ENCODE assay signal across 9 mouse cellular contexts in the genomic region with DNA sequence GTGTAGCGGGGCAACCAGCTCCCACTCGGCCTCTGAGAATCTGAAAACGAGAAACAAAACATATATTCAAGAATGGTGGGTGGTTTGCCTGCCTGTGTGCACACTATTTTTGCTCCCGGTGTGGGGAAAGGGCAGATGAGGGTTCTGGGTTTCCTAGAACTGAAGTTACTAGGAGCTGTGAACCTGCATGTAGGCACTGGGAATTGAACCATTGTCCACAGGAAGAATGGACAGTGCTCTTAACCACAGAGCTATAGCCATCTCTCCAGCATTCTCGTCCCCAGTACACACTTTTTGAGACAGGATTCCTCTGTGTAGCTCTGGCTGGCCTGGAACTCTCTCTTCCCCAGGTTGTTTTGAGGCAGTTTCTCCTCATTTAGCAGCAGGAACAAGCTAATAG. TPM values are rescaled to one million over a fixed set of nuclear protein-coding genes. Genes with fewer than 3 reads are reported as not detected.
DNase-seq lines count a peak whose midpoint lies in the region; ATAC-seq lines count a peak whose summit lies in the region.
"Had no signal": no experiment of that assay in that cellular context is flagged by ENCODE, and none has a peak within 500 bp of the region (broad histone marks: within the 10 kb centered on the region; RNA-seq: fewer than 3 reads in every experiment).

No protein-coding gene starts in this region.

- 39% methylated on average over 5 of the region's 5 CpGs for WGBS in forebrain, embryonic 14.5 days
- 31% methylated on average over 5 of the region's 5 CpGs for WGBS in limb, embryonic 15.5 days
- WGBS in stomach, embryonic 15.5 days: 41% methylated on average over 5 of the region's 5 CpGs

- H3K4me1 ChIP-seq in megakaryocyte, embryonic 14.5 days: peaks cover 77% of the 10 kb centered on the region
- no peaks in the 10 kb centered on the region for H3K4me1 ChIP-seq in forebrain, embryonic 14.5 days (ENCODE audit: control insufficient read depth, insufficient read depth, low read length)
- H3K4me1 ChIP-seq in limb, embryonic 15.5 days: peaks cover 13% of the 10 kb centered on the region; the same call in 1 of the 2 replicates
- 0 out of 2 replicates have a peak, but pooled peaks cover 11% of the 10 kb centered on the region for H3K4me1 ChIP-seq in stomach, embryonic 15.5 days

- peaks cover 9% of the 10 kb centered on the region for H3K36me3 ChIP-seq in megakaryocyte, embryonic 14.5 days (replicated peaks; ENCODE audit: low read length)
- H3K36me3 ChIP-seq in forebrain, embryonic 14.5 days (ENCODE audit: control insufficient read depth, insufficient read depth, low read length): no peaks in the 10 kb centered on the region
- 0 out of 2 replicates have a peak, but pooled peaks cover 4% of the 10 kb centered on the region for H3K36me3 ChIP-seq in limb, embryonic 15.5 days
- no peaks in the 10 kb centered on the region for H3K36me3 ChIP-seq in stomach, embryonic 15.5 days

- no peak overlapping the region for H3K27ac ChIP-seq in forebrain, embryonic 14.5 days (ENCODE audit: low read depth, low read length)
- H3K27ac ChIP-seq in limb, embryonic 15.5 days: no peak overlapping the region
- H3K27ac ChIP-seq in stomach, embryonic 15.5 days: peak overlapping the region; percentile 91; the same call in 1 of the 2 replicates

- H3K9me3 ChIP-seq in megakaryocyte, embryonic 14.5 days: no peaks in the 10 kb centered on the region
- H3K9me3 ChIP-seq in forebrain, embryonic 14.5 days (replicated peaks; ENCODE audit: control insufficient read depth, low read length): no peaks in the 10 kb centered on the region
- H3K9me3 ChIP-seq in limb, embryonic 15.5 days: no peaks in the 10 kb centered on the region
- no peaks in the 10 kb centered on the region for H3K9me3 ChIP-seq in stomach, embryonic 15.5 days

- peak overlapping the region; percentile 94 for H3K4me3 ChIP-seq in megakaryocyte, embryonic 14.5 days (replicated peaks)
- no peak overlapping the region for H3K4me3 ChIP-seq in forebrain, embryonic 14.5 days (ENCODE audit: low read depth, low read length)
- peak overlapping the region; percentile 52 for H3K4me3 ChIP-seq in limb, embryonic 15.5 days
- peak overlapping the region; percentile 55; the same call in 1 of the 2 replicates for H3K4me3 ChIP-seq in stomach, embryonic 15.5 days (replicated peaks)

- no peak overlapping the region for H3K9ac ChIP-seq in forebrain, embryonic 14.5 days (ENCODE audit: low read length)
- H3K9ac ChIP-seq in limb, embryonic 15.5 days: no peak overlapping the region
- no peak overlapping the region for H3K9ac ChIP-seq in stomach, embryonic 15.5 days

- ATAC-seq in megakaryocyte, adult 5-6 weeks (ENCODE audit: poor library complexity, severe bottlenecking): no peak
- no peak for ATAC-seq in forebrain, embryonic 14.5 days
- no peak for ATAC-seq in limb, embryonic 15.5 days (ENCODE audit: insufficient number of reproducible peaks, low FRiP score, low TSS enrichment, low read depth)
- ATAC-seq in stomach, embryonic 15.5 days (ENCODE audit: insufficient read depth, low FRiP score, low read depth): no peak

- no peaks in the 10 kb centered on the region for H3K27me3 ChIP-seq in megakaryocyte, embryonic 14.5 days (replicated peaks)
- H3K27me3 ChIP-seq in forebrain, embryonic 14.5 days (replicated peaks; ENCODE audit: control insufficient read depth, insufficient read depth, low read length): no peaks in the 10 kb centered on the region
- H3K27me3 ChIP-seq in limb, embryonic 15.5 days: peaks cover 8% of the 10 kb centered on the region; the same call in 1 of the 2 replicates
- H3K27me3 ChIP-seq in stomach, embryonic 15.5 days (replicated peaks): no peaks in the 10 kb centered on the region

- DNase-seq in forebrain, embryonic 14.5 days (ENCODE audit: low spot score): no peak
- DNase-seq in adrenal gland, postnatal 36 days: no peak
- DNase-seq in urinary bladder, postnatal 36 days (ENCODE audit: low spot score in 2 of 2): no peak
- no peak for DNase-seq in cerebellum, postnatal 10 days
- DNase-seq: gastrocnemius, postnatal 14 days had no signal

- peak overlapping the region; percentile 58 for H3K4me2 ChIP-seq in forebrain, embryonic 14.5 days (ENCODE audit: low read length)
- H3K4me2 ChIP-seq in limb, embryonic 15.5 days: peak overlapping the region; percentile 80
- peak overlapping the region; percentile 76 for H3K4me2 ChIP-seq in stomach, embryonic 15.5 days

RNA-seq across cellular contexts. Expression of gene Hsd17b11, which starts 0.8 kb away (rescaled TPM):
- polyA plus RNA-seq in megakaryocyte, embryonic 14.5 days (2012; ENCODE audit: insufficient read depth, low replicate concordance): 0.63 TPM in 1 of 2 replicates, not detected in the other
- total RNA-seq in megakaryocyte, adult 5-6 weeks (2015): 81.4 and 90.7 TPM in 2 replicates
- total RNA-seq in megakaryocyte, adult 5-6 weeks (2017): 97.2 and 115 TPM in 2 replicates
- polyA plus RNA-seq in forebrain, embryonic 14.5 days (2014; fragmentation: Nextera tagmentation; extraction: Ambion mirVana): 1.6 and 2.0 TPM in 2 replicates
- polyA plus RNA-seq in limb, embryonic 15.5 days (2015; fragmentation: Nextera tagmentation; extraction: Ambion mirVana): 2.9 and 4.0 TPM in 2 replicates
- 6.8 and 7.0 TPM in 2 replicates for polyA plus RNA-seq in stomach, embryonic 15.5 days (2015; fragmentation: Nextera tagmentation; extraction: Ambion mirVana)
- 10 to 100 TPM; 50.4 to 80.2 TPM for total RNA-seq in adrenal gland, postnatal 36 days (2021)

RNA-seq across cellular contexts. Expression of gene Nudt9, which starts 23.5 kb away (rescaled TPM):
- 101 and 144 TPM in 2 replicates for polyA plus RNA-seq in megakaryocyte, embryonic 14.5 days (2012; ENCODE audit: insufficient read depth, low replicate concordance)
- total RNA-seq in megakaryocyte, adult 5-6 weeks (2015): 17.9 and 22.9 TPM in 2 replicates
- total RNA-seq in megakaryocyte, adult 5-6 weeks (2017): 31.4 and 34.2 TPM in 2 replicates
- 55.9 and 56.8 TPM in 2 replicates for polyA plus RNA-seq in forebrain, embryonic 14.5 days (2014; fragmentation: Nextera tagmentation; extraction: Ambion mirVana)
- polyA plus RNA-seq in limb, embryonic 15.5 days (2015; fragmentation: Nextera tagmentation; extraction: Ambion mirVana): 57.0 and 59.6 TPM in 2 replicates
- 62.8 and 64.6 TPM in 2 replicates for polyA plus RNA-seq in stomach, embryonic 15.5 days (2015; fragmentation: Nextera tagmentation; extraction: Ambion mirVana)
- total RNA-seq in adrenal gland, postnatal 36 days (2021): 10 to 100 TPM; 58.6 to 67.5 TPM

RNA-seq across cellular contexts. Expression of gene Hsd17b13, which starts 45.3 kb away (rescaled TPM):
- polyA plus RNA-seq in megakaryocyte, embryonic 14.5 days (2012; ENCODE audit: insufficient read depth, low replicate concordance): not detected in 2 replicates
- total RNA-seq in megakaryocyte, adult 5-6 weeks (2015): not detected in 2 replicates
- not detected in 2 replicates for total RNA-seq in megakaryocyte, adult 5-6 weeks (2017)
- polyA plus RNA-seq in forebrain, embryonic 14.5 days (2014; fragmentation: Nextera tagmentation; extraction: Ambion mirVana): not detected in 2 replicates
- 0.18 TPM in 1 of 2 replicates, not detected in the other for polyA plus RNA-seq in limb, embryonic 15.5 days (2015; fragmentation: Nextera tagmentation; extraction: Ambion mirVana)
- polyA plus RNA-seq in stomach, embryonic 15.5 days (2015; fragmentation: Nextera tagmentation; extraction: Ambion mirVana): 4.8 and 6.2 TPM in 2 replicates
- total RNA-seq in adrenal gland, postnatal 36 days (2021): under 1 TPM in 1 of 2 experiments, not detected in 1; 0.20 TPM
- total RNA-seq: gastrocnemius, postnatal 14 days had no signal

RNA-seq across cellular contexts. Expression of gene Gm17660, which starts 54.9 kb away (rescaled TPM):
- polyA plus RNA-seq in megakaryocyte, embryonic 14.5 days (2012; ENCODE audit: insufficient read depth, low replicate concordance): not detected in 2 replicates
- not detected in 2 replicates for total RNA-seq in megakaryocyte, adult 5-6 weeks (2015)
- not detected in 2 replicates for total RNA-seq in megakaryocyte, adult 5-6 weeks (2017)
- 0.44 TPM in 1 of 2 replicates, not detected in the other for polyA plus RNA-seq in forebrain, embryonic 14.5 days (2014; fragmentation: Nextera tagmentation; extraction: Ambion mirVana)
- not detected in 2 replicates for polyA plus RNA-seq in limb, embryonic 15.5 days (2015; fragmentation: Nextera tagmentation; extraction: Ambion mirVana)
- polyA plus RNA-seq in stomach, embryonic 15.5 days (2015; fragmentation: Nextera tagmentation; extraction: Ambion mirVana): not detected in 2 replicates
- total RNA-seq in adrenal gland, postnatal 36 days (2021): not detected
- total RNA-seq: gastrocnemius, postnatal 14 days had no signal
